Mouse (Mus musculus): ENCODE measurements around the gene Mpv17l2. TPM values are rescaled to one million over a fixed set of nuclear protein-coding genes. Genes with fewer than 3 reads are reported as not detected.

The Mpv17l2 gene
- total and polyA plus RNA-seq, 2 experiments from 2014 or later: 53.9 to 56.1 TPM

GRCm38 (mm10) chr8:70791294-70791701, 30.6 kb upstream of the Mpv17l2 start:
- H3K36me3 ChIP-seq (ENCODE audit: insufficient read depth, low read length): peaks cover 9% of the 10 kb centered on the region; the same call in 1 of the 2 replicates
- peaks cover 12% of the 10 kb centered on the region for H3K4me1 ChIP-seq (ENCODE audit: insufficient read depth, low read length)
- ATAC-seq (no peak), DNase-seq (ENCODE audit: low spot score) (no peak)
- H3K9ac ChIP-seq (replicated peaks; ENCODE audit: low read length): peak overlapping the region; percentile 75
- TF ChIP-seq CTCF (IDR thresholded peaks at IDR 0.05; ENCODE audit: low read depth): no peak
- no peak overlapping the region for H3K27ac ChIP-seq
- peak overlapping the region; percentile 80 for H3K4me2 ChIP-seq (ENCODE audit: low read depth, low read length)
- no peak overlapping the region for H3K4me3 ChIP-seq (ENCODE audit: low read length)
- no peaks in the 10 kb centered on the region for H3K27me3 ChIP-seq (ENCODE audit: insufficient read depth, low read length)
- no peaks in the 10 kb centered on the region for H3K9me3 ChIP-seq (ENCODE audit: low read length)
- 81% methylated on average over 6 of the region's 7 CpGs for WGBS

GRCm38 (mm10) chr8:70790846-70791245, 30.1 kb upstream of the Mpv17l2 start:
- TF ChIP-seq CTCF (IDR thresholded peaks at IDR 0.05; ENCODE audit: low read depth): no peak
- H3K4me2 ChIP-seq (ENCODE audit: low read depth, low read length): peak overlapping the region; percentile 80
- peaks cover 12% of the 10 kb centered on the region for H3K4me1 ChIP-seq (ENCODE audit: insufficient read depth, low read length)
- no peaks in the 10 kb centered on the region for H3K27me3 ChIP-seq (ENCODE audit: insufficient read depth, low read length)
- H3K9ac ChIP-seq (replicated peaks; ENCODE audit: low read length): peak overlapping the region; percentile 75
- DNase-seq (ENCODE audit: low spot score): no peak
- no peak overlapping the region for H3K27ac ChIP-seq
- H3K9me3 ChIP-seq (ENCODE audit: low read length): no peaks in the 10 kb centered on the region
- 45% methylated on average over 8 of the region's 8 CpGs for WGBS
- H3K36me3 ChIP-seq (ENCODE audit: insufficient read depth, low read length): peaks cover 14% of the 10 kb centered on the region
- ATAC-seq: no peak
- H3K4me3 ChIP-seq (ENCODE audit: low read length): no peak overlapping the region

GRCm38 (mm10) chr8:70789046-70789445, 28.3 kb upstream of the Mpv17l2 start:
- TF ChIP-seq CTCF (IDR thresholded peaks at IDR 0.05; ENCODE audit: low read depth): no peak
- Histone ChIP-seq H3K4me2 (ENCODE audit: low read depth, low read length) (no peak overlapping the region), H3K4me1 (ENCODE audit: insufficient read depth, low read length) (peaks cover 12% of the 10 kb centered on the region), H3K4me3 (ENCODE audit: low read length) (no peak overlapping the region), H3K9me3 (ENCODE audit: low read length) (no peaks in the 10 kb centered on the region), H3K9ac (replicated peaks; ENCODE audit: low read length) (no peak overlapping the region), H3K27ac (no peak overlapping the region), H3K27me3 (ENCODE audit: insufficient read depth, low read length) (no peaks in the 10 kb centered on the region), H3K36me3 (ENCODE audit: insufficient read depth, low read length) (peaks cover 29% of the 10 kb centered on the region)
- 80% methylated on average over 10 of the region's 10 CpGs for WGBS
- ATAC-seq: no peak
- DNase-seq (ENCODE audit: low spot score): no peak

GRCm38 (mm10) chr8:70787941-70788667, 27.4 kb upstream of the Mpv17l2 start:
- Histone ChIP-seq H3K27ac (no peak overlapping the region), H3K9ac (replicated peaks; ENCODE audit: low read length) (0 out of 2 replicates have a peak overlapping the region, but pooled peaks have one; percentile 9), H3K4me3 (ENCODE audit: low read length) (no peak overlapping the region), H3K4me1 (ENCODE audit: insufficient read depth, low read length) (peaks cover 12% of the 10 kb centered on the region), H3K4me2 (ENCODE audit: low read depth, low read length) (peak overlapping the region; percentile 13; the same call in 1 of the 2 replicates), H3K36me3 (ENCODE audit: insufficient read depth, low read length) (peaks cover 38% of the 10 kb centered on the region), H3K9me3 (ENCODE audit: low read length) (no peaks in the 10 kb centered on the region), H3K27me3 (ENCODE audit: insufficient read depth, low read length) (no peaks in the 10 kb centered on the region)
- DNase-seq (ENCODE audit: low spot score): peak; percentile 80
- no peak for TF ChIP-seq CTCF (IDR thresholded peaks at IDR 0.05; ENCODE audit: low read depth)
- peak; percentile 36 for ATAC-seq
- 29% methylated on average over 30 of the region's 30 CpGs for WGBS

GRCm38 (mm10) chr8:70787051-70787445, 26.3 kb upstream of the Mpv17l2 start:
- H3K9me3 ChIP-seq (ENCODE audit: low read length): no peaks in the 10 kb centered on the region
- no peaks in the 10 kb centered on the region for H3K27me3 ChIP-seq (ENCODE audit: insufficient read depth, low read length)
- ATAC-seq (no peak), DNase-seq (ENCODE audit: low spot score) (no peak)
- 94% methylated on average over 3 of the region's 3 CpGs for WGBS
- H3K4me1 ChIP-seq (ENCODE audit: insufficient read depth, low read length): peaks cover 6% of the 10 kb centered on the region
- no peak for TF ChIP-seq CTCF (IDR thresholded peaks at IDR 0.05; ENCODE audit: low read depth)
- H3K4me3 ChIP-seq (ENCODE audit: low read length): no peak overlapping the region
- no peak overlapping the region for H3K4me2 ChIP-seq (ENCODE audit: low read depth, low read length)
- no peak overlapping the region for H3K9ac ChIP-seq (replicated peaks; ENCODE audit: low read length)
- no peak overlapping the region for H3K27ac ChIP-seq
- peaks cover 43% of the 10 kb centered on the region for H3K36me3 ChIP-seq (ENCODE audit: insufficient read depth, low read length)

GRCm38 (mm10) chr8:70786291-70787050, 25.7 kb upstream of the Mpv17l2 start:
- 90% methylated on average over 25 of the region's 25 CpGs for WGBS

More at GRCm38 (mm10) chr8:70786291-70787050, 25.7 kb upstream of the Mpv17l2 start:
- peaks cover 6% of the 10 kb centered on the region for H3K4me1 ChIP-seq (ENCODE audit: insufficient read depth, low read length)
- no peak overlapping the region for H3K9ac ChIP-seq (replicated peaks; ENCODE audit: low read length)
- H3K4me2 ChIP-seq (ENCODE audit: low read depth, low read length): no peak overlapping the region
- no peak overlapping the region for H3K27ac ChIP-seq
- H3K27me3 ChIP-seq (ENCODE audit: insufficient read depth, low read length): no peaks in the 10 kb centered on the region
- H3K4me3 ChIP-seq (ENCODE audit: low read length): no peak overlapping the region
- DNase-seq (ENCODE audit: low spot score) (no peak), ATAC-seq (no peak)
- peaks cover 46% of the 10 kb centered on the region for H3K36me3 ChIP-seq (ENCODE audit: insufficient read depth, low read length)
- no peaks in the 10 kb centered on the region for H3K9me3 ChIP-seq (ENCODE audit: low read length)
- TF ChIP-seq CTCF (IDR thresholded peaks at IDR 0.05; ENCODE audit: low read depth): no peak
